Mouse (Mus musculus) bone marrow, adult 2 months (tissue): ENCODE measurements around the gene Ptgs2.

ENCODE experiments used
- CTCF ChIP-seq: fragments of 200-500 bp; IDR thresholded peaks from 2 replicates; pipeline ENCODE4 v1.5.1; 2011; ENCODE audit warnings: low read length, control low read depth; ENCODE audit not compliant: control insufficient read depth, insufficient read depth
- POLR2A ChIP-seq: fragments of 200-500 bp; IDR thresholded peaks from 2 replicates; pipeline ENCODE4 v1.6.1; 2011; ENCODE audit warnings: low read depth, mild to moderate bottlenecking, control low read depth, low read length, borderline replicate concordance; ENCODE audit not compliant: control insufficient read depth

DNA sequence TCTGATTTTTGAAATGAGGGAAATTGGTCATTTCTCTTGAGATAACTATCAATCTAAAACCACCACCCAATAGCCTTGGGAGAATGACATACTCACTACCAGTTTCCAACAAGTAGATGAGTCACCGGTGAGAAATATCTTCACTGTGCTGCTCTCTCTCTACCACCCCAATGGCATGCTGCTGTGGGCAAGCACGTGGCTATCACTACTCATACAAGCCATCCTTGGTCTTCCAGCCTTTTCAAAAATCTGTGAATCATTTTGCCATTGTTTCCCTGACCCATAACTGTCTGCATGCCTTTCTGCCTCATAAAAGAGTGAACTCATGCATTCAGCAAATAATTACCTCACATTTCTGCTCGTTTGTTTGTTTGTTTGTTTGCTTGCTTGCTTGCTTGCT lies 51.6 kb downstream of the Ptgs2 start:
- TF ChIP-seq POLR2A (no peak), CTCF (no peak)
